7 mouse cellular contexts compared by ENCODE assay signal in the genomic region with DNA sequence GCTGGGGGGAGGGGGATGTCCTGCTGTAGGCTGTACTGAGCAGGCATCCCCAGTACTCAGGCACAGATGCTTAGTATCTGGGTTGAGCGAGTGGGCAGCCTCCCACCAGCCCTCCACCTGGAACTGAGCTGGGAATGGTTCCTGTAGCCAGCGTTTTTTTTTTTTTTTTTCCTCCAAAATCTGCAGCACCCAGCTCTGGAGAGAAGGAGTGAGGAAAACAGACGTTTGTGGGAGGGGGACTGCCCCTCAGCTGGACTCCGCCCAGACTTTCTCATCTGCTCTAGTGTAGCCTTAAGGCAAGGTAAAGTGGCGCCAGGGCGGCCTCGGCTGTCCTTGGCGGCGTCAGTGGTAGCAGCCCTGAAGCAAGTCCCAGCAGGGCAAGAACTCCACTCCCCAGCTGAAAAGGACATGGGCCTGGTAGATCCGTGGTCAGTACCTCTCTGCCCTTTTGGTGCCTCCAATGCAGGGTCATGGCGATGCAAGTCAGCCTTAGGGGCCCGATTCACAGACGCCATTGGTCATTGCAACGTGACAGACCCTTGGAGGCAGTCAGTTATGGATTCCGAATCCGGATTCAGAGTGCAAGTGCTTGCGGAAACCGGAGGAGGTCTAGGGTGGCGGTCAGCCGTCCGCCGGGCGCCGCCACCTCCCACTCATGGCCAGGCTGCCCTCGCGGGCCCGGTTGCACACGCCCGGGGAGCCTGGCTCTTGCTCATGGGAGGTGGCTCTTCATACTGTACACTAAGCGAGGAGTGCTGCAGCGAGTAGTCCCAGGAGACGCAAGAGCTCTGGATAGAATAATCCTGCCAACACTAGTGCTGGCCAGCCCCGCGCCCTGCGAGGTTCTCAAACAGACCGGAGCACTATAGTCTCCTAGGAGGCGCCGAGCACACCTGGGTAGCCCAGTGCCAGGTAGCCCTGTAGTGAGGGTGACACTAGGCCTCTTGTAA. TPM values are rescaled to one million over a fixed set of nuclear protein-coding genes. Genes with fewer than 3 reads are reported as not detected.
A peak's percentile ranks its signal among the peaks of the same experiment; 100 is the strongest.
DNase-seq lines count a peak whose midpoint lies in the region; ATAC-seq lines count a peak whose summit lies in the region.

No protein-coding gene starts in this region.

- intact Hi-C loops in left cerebral cortex, postnatal 36 days (cut with DNase I), result no loop called here

- peak; percentile 71 to 91 for DNase-seq in adrenal gland, adult (ENCODE audit: inconsistent age in 2 of 2, low spot score in 1 of 2)
- peak; percentile 51 to 56 for DNase-seq in cerebellum, postnatal 10 days
- DNase-seq in gastrocnemius, adult 8-10 months (ENCODE audit: low spot score in 2 of 2), result peak; percentile 45 to 49
- peak; percentile 89 for DNase-seq in intestine, embryonic 14.5 days (ENCODE audit: low spot score)
- peak; percentile 70 to 74 for DNase-seq in left cerebral cortex, postnatal 36 days (ENCODE audit: low spot score in 2 of 2)
- DNase-seq in midbrain, embryonic 11.5 days (ENCODE audit: low spot score, missing footprints), result peak; percentile 96

- peak; percentile 42 for ATAC-seq in intestine, embryonic 14.5 days (replicated peaks; ENCODE audit: low FRiP score, low TSS enrichment, low read depth)
- peak; percentile 45 for ATAC-seq in midbrain, embryonic 11.5 days (ENCODE audit: low FRiP score)
- peak; percentile 39 for ATAC-seq in stomach, embryonic 14.5 days (ENCODE audit: insufficient number of reproducible peaks, insufficient read depth, low FRiP score, low read depth)

- peak overlapping the region; percentile 82 for H3K27ac ChIP-seq in intestine, embryonic 14.5 days (ENCODE audit: low read depth)
- H3K27ac ChIP-seq in midbrain, embryonic 11.5 days (ENCODE audit: low read depth, low read length), result no peak overlapping the region
- peak overlapping the region; percentile 86 for H3K27ac ChIP-seq in stomach, embryonic 14.5 days (ENCODE audit: low read length)

- H3K4me3 ChIP-seq in intestine, embryonic 14.5 days (ENCODE audit: low read depth, low read length), result peak overlapping the region; percentile 44
- H3K4me3 ChIP-seq in midbrain, embryonic 11.5 days (ENCODE audit: low read depth, low read length), result peak overlapping the region; percentile 63
- H3K4me3 ChIP-seq in stomach, embryonic 14.5 days (ENCODE audit: low read depth, low read length), result peak overlapping the region; percentile 76

- peak overlapping the region; percentile 75 for H3K9ac ChIP-seq in intestine, embryonic 14.5 days (ENCODE audit: low read length)
- H3K9ac ChIP-seq in midbrain, embryonic 11.5 days (ENCODE audit: low read length), result peak overlapping the region; percentile 74
- peak overlapping the region; percentile 77 for H3K9ac ChIP-seq in stomach, embryonic 14.5 days (replicated peaks; ENCODE audit: low read depth, low read length)

- H3K4me1 ChIP-seq in intestine, embryonic 14.5 days (replicated peaks; ENCODE audit: control insufficient read depth, insufficient read depth, low read length), result peaks cover 52% of the 10 kb centered on the region
- peaks cover 13% of the 10 kb centered on the region for H3K4me1 ChIP-seq in midbrain, embryonic 11.5 days (ENCODE audit: control insufficient read depth, insufficient read depth, low read length)
- peaks cover 51% of the 10 kb centered on the region for H3K4me1 ChIP-seq in stomach, embryonic 14.5 days (ENCODE audit: control insufficient read depth, insufficient read depth, low read length)

- WGBS in intestine, embryonic 14.5 days, result 8% methylated on average over 38 of the region's 38 CpGs
- 2% methylated on average over 38 of the region's 38 CpGs for WGBS in midbrain, embryonic 11.5 days
- 10% methylated on average over 38 of the region's 38 CpGs for WGBS in stomach, embryonic 14.5 days

- H3K9me3 ChIP-seq in intestine, embryonic 14.5 days (ENCODE audit: control insufficient read depth, low read length), result no peaks in the 10 kb centered on the region
- no peaks in the 10 kb centered on the region for H3K9me3 ChIP-seq in midbrain, embryonic 11.5 days (ENCODE audit: control insufficient read depth, low read length)
- H3K9me3 ChIP-seq in stomach, embryonic 14.5 days (ENCODE audit: control insufficient read depth, low read depth, low read length), result no peaks in the 10 kb centered on the region

- H3K4me2 ChIP-seq in intestine, embryonic 14.5 days (ENCODE audit: low read length), result peak overlapping the region; percentile 95
- peak overlapping the region; percentile 97 for H3K4me2 ChIP-seq in midbrain, embryonic 11.5 days
- peak overlapping the region; percentile 90 for H3K4me2 ChIP-seq in stomach, embryonic 14.5 days (replicated peaks; ENCODE audit: low read depth, low read length)

- no peaks in the 10 kb centered on the region for H3K36me3 ChIP-seq in intestine, embryonic 14.5 days (ENCODE audit: control insufficient read depth, insufficient read depth, low read length)
- H3K36me3 ChIP-seq in midbrain, embryonic 11.5 days (ENCODE audit: control insufficient read depth, insufficient read depth, low read length), result no peaks in the 10 kb centered on the region
- H3K36me3 ChIP-seq in stomach, embryonic 14.5 days (ENCODE audit: control insufficient read depth, insufficient read depth, low read length), result no peaks in the 10 kb centered on the region

- no peaks in the 10 kb centered on the region for H3K27me3 ChIP-seq in intestine, embryonic 14.5 days (replicated peaks; ENCODE audit: control insufficient read depth, insufficient read depth, low read length)
- peaks cover 30% of the 10 kb centered on the region for H3K27me3 ChIP-seq in midbrain, embryonic 11.5 days (ENCODE audit: control insufficient read depth, insufficient read depth, low read length)
- no peaks in the 10 kb centered on the region for H3K27me3 ChIP-seq in stomach, embryonic 14.5 days (ENCODE audit: control insufficient read depth, insufficient read depth, low read length)

RNA-seq across cellular contexts. Expression of a gene that starts 1.1 kb away (rescaled TPM):
- total RNA-seq in gastrocnemius, adult 8-10 months (2022), result 1 to 10 TPM; 3.6 to 5.5 (median 3.6) TPM
- polyA plus RNA-seq in intestine, embryonic 14.5 days (2014; fragmentation: Nextera tagmentation; extraction: Ambion mirVana), result 15.9 and 17.3 TPM in 2 replicates
- total RNA-seq in left cerebral cortex, postnatal 36 days (2021), result 10 to 100 TPM; 11.7 to 11.8 TPM
- 2.6 and 3.3 TPM in 2 replicates for polyA plus RNA-seq in midbrain, embryonic 11.5 days (2014; fragmentation: Nextera tagmentation; extraction: Ambion mirVana)
- 16.1 and 17.0 TPM in 2 replicates for polyA plus RNA-seq in stomach, embryonic 14.5 days (2014; fragmentation: Nextera tagmentation; extraction: Ambion mirVana)

RNA-seq across cellular contexts. Expression of a gene that starts 34.1 kb away (rescaled TPM):
- under 1 TPM in 2 of 4 experiments, not detected in 2; 0.13 to 0.20 TPM for total RNA-seq in gastrocnemius, adult 8-10 months (2022)
- 0.12 and 0.15 TPM in 2 replicates for polyA plus RNA-seq in intestine, embryonic 14.5 days (2014; fragmentation: Nextera tagmentation; extraction: Ambion mirVana)
- 100 to 1,000 TPM; 182 to 198 TPM for total RNA-seq in left cerebral cortex, postnatal 36 days (2021)
- polyA plus RNA-seq in midbrain, embryonic 11.5 days (2014; fragmentation: Nextera tagmentation; extraction: Ambion mirVana), result 0.33 and 0.63 TPM in 2 replicates
- polyA plus RNA-seq in stomach, embryonic 14.5 days (2014; fragmentation: Nextera tagmentation; extraction: Ambion mirVana), result 0.14 and 0.17 TPM in 2 replicates

RNA-seq across cellular contexts. Expression of a gene that starts 34.4 kb away (rescaled TPM):
- 1 to 10 TPM; 1.2 to 2.8 (median 2.2) TPM for total RNA-seq in gastrocnemius, adult 8-10 months (2022)
- polyA plus RNA-seq in intestine, embryonic 14.5 days (2014; fragmentation: Nextera tagmentation; extraction: Ambion mirVana), result 4.7 and 4.9 TPM in 2 replicates
- total RNA-seq in left cerebral cortex, postnatal 36 days (2021), result 1 to 10 TPM; 6.4 TPM
- polyA plus RNA-seq in midbrain, embryonic 11.5 days (2014; fragmentation: Nextera tagmentation; extraction: Ambion mirVana), result 6.8 and 9.8 TPM in 2 replicates
- polyA plus RNA-seq in stomach, embryonic 14.5 days (2014; fragmentation: Nextera tagmentation; extraction: Ambion mirVana), result 4.9 and 6.6 TPM in 2 replicates
